ENCODE assay signal across 9 mouse cellular contexts in the genomic region with DNA sequence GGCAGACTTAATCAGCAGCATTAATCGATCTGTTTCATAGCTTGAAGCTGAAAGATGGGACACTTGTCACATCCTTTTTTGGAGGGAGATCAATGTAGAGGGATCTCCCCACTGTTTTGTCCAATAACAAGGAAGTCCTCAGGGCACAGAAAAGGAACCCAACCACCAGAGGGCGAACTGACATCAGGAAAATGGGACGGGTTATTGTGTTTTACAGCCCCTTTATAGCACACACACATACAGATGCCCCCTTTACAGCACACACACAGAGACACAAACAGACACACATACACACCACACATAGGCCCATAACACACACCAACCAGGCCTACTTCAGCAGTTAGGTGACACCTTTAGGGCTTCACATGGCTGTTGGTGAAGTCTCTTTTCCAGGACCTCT. TPM values are rescaled to one million over a fixed set of nuclear protein-coding genes. Genes with fewer than 3 reads are reported as not detected.
DNase-seq lines count a peak whose midpoint lies in the region; ATAC-seq and TF ChIP-seq lines count a peak whose summit lies in the region.
"Had no signal": no experiment of that assay in that cellular context is flagged by ENCODE, and none has a peak within 500 bp of the region (broad histone marks: within the 10 kb centered on the region; RNA-seq: fewer than 3 reads in every experiment).

No protein-coding gene starts in this region.

- no peak overlapping the region for H3K4me2 ChIP-seq in liver, embryonic 11.5 days
- peak overlapping the region; percentile 12 for H3K4me2 ChIP-seq in myocyte (ENCODE audit: low read depth)
- H3K4me2 ChIP-seq: limb, embryonic 12.5 days had no signal

- no peaks in the 10 kb centered on the region for H3K79me2 ChIP-seq in liver, adult 2 months (ENCODE audit: control insufficient read depth, insufficient read depth, low read length)
- H3K79me2 ChIP-seq in myocyte (ENCODE audit: control insufficient read depth, insufficient read depth) = no peaks in the 10 kb centered on the region

- no peaks in the 10 kb centered on the region for H3K27me3 ChIP-seq in liver, adult 2 months (ENCODE audit: control insufficient read depth, insufficient read depth, low read length)
- no peaks in the 10 kb centered on the region for H3K27me3 ChIP-seq in liver, embryonic 11.5 days (replicated peaks; ENCODE audit: control insufficient read depth, insufficient read depth, low read length)
- no peaks in the 10 kb centered on the region for H3K27me3 ChIP-seq in myocyte (ENCODE audit: control insufficient read depth, insufficient read depth, insufficient read length)

- no peak overlapping the region for H3K4me3 ChIP-seq in liver, adult 2 months (ENCODE audit: insufficient read depth, low read depth, low read length)
- no peak overlapping the region for H3K4me3 ChIP-seq in liver, embryonic 11.5 days (ENCODE audit: low read depth, low read length)
- no peak overlapping the region for H3K4me3 ChIP-seq in layer of hippocampus, adult 2 months
- H3K4me3 ChIP-seq in myocyte = no peak overlapping the region
- H3K4me3 ChIP-seq: limb, embryonic 12.5 days had no signal

- H3K36me3 ChIP-seq in liver, adult 2 months (ENCODE audit: control insufficient read depth, insufficient read depth, low read length) = no peaks in the 10 kb centered on the region
- H3K36me3 ChIP-seq in liver, embryonic 11.5 days (ENCODE audit: control insufficient read depth, insufficient read depth, low read length) = no peaks in the 10 kb centered on the region
- H3K36me3 ChIP-seq in myocyte (ENCODE audit: control insufficient read depth, insufficient read depth) = no peaks in the 10 kb centered on the region
- H3K36me3 ChIP-seq: limb, embryonic 12.5 days had no signal

- no peak overlapping the region for H3K27ac ChIP-seq in liver, adult 2 months (replicated peaks; ENCODE audit: insufficient read depth, low read depth, low read length)
- H3K27ac ChIP-seq in liver, embryonic 11.5 days (ENCODE audit: low read depth, low read length) = no peak overlapping the region
- no peak overlapping the region for H3K27ac ChIP-seq in layer of hippocampus, adult 2 months
- H3K27ac ChIP-seq: limb, embryonic 12.5 days had no signal

- TF ChIP-seq POLR2A in liver, adult 2 months (IDR thresholded peaks at IDR 0.05; ENCODE audit: extremely low read depth, insufficient read depth, low read length) = no peak
- no peak for TF ChIP-seq POLR2A in myocyte (IDR thresholded peaks at IDR 0.05; ENCODE audit: insufficient read length, low read depth)

- no peak overlapping the region for H3K9ac ChIP-seq in liver, adult 2 months (ENCODE audit: low read depth, low read length)
- H3K9ac ChIP-seq in liver, embryonic 11.5 days (ENCODE audit: low read depth, low read length) = no peak overlapping the region
- H3K9ac ChIP-seq: limb, embryonic 12.5 days had no signal

- H3ac ChIP-seq in myocyte (ENCODE audit: control insufficient read depth, insufficient read length) = no peak overlapping the region

- TF ChIP-seq CTCF in liver, adult 2 months (IDR thresholded peaks at IDR 0.05; ENCODE audit: low read depth, low read length) = peak; percentile 23; the same call in 1 of the 2 replicates
- TF ChIP-seq CTCF in layer of hippocampus, adult 2 months (conservative IDR thresholded peaks at IDR 0.05) = peak; percentile 68

- no peak for ATAC-seq in cerebellum, adult (ENCODE audit: insufficient number of reproducible peaks, low FRiP score, low TSS enrichment)
- ATAC-seq in liver, embryonic 11.5 days (replicated peaks; ENCODE audit: low FRiP score) = no peak
- no peak for ATAC-seq in erythroblast, adult 5-6 weeks (replicated peaks; ENCODE audit: low FRiP score, poor library complexity, severe bottlenecking)

- H3K9me3 ChIP-seq in liver, embryonic 11.5 days (ENCODE audit: control insufficient read depth, low read length) = no peaks in the 10 kb centered on the region
- H3K9me3 ChIP-seq: limb, embryonic 12.5 days had no signal

- peak; percentile 61 to 69 for DNase-seq in cerebellum, postnatal 10 days
- peak; percentile 6 for DNase-seq in liver, adult 2 months (ENCODE audit: extremely low read depth, low read depth, low spot score)
- no peak for DNase-seq in liver, embryonic 11.5 days (ENCODE audit: low spot score)
- DNase-seq in embryo, embryonic 10.5 days (ENCODE audit: low spot score) = peak; percentile 66
- peak; percentile 13 to 19 for DNase-seq in layer of hippocampus, adult 2 months (ENCODE audit: low spot score in 2 of 2)

- no peaks in the 10 kb centered on the region for H3K4me1 ChIP-seq in liver, adult 2 months (ENCODE audit: control insufficient read depth, insufficient read depth, low read length)
- H3K4me1 ChIP-seq in liver, embryonic 11.5 days (replicated peaks; ENCODE audit: control insufficient read depth, insufficient read depth, low read length) = no peaks in the 10 kb centered on the region
- H3K4me1 ChIP-seq: limb, embryonic 12.5 days had no signal

- WGBS in liver, adult 2 months = 20% methylated on average over 3 of the region's 3 CpGs
- 23% methylated on average over 3 of the region's 3 CpGs for WGBS in liver, embryonic 11.5 days

TF ChIP-seq in myocyte, 11 proteins besides CTCF, POLR2A, EP300 and RAD21:
- no peak for TF ChIP-seq SRF (IDR thresholded peaks at IDR 0.05; ENCODE audit: control insufficient read depth, insufficient read length, low read depth)
- TF ChIP-seq REST (IDR thresholded peaks at IDR 0.05; ENCODE audit: insufficient read depth, insufficient read length) = no peak
- no peak for TF ChIP-seq MAX (IDR thresholded peaks at IDR 0.05; ENCODE audit: low read depth)

RNA-seq across cellular contexts. Expression of a gene that starts 21.2 kb away (rescaled TPM):
- total RNA-seq in liver, adult 2 months (2014; rRNA removed) = not detected in 2 replicates
- not detected in 2 replicates for polyA plus RNA-seq in liver, adult 2 months (2012; rRNA removed)
- 0.12 TPM in 1 of 2 replicates, not detected in the other for polyA plus RNA-seq in liver, embryonic 11.5 days (2014; fragmentation: Nextera tagmentation; extraction: Ambion mirVana)
- total RNA-seq in layer of hippocampus, adult 2 months (2021) = under 1 TPM; 0.15 to 0.44 TPM
- polyA plus RNA-seq in myocyte (2012; fragmentation: generic; extraction: Trizol) = 0.01 TPM
- total RNA-seq in erythroblast, adult 5-6 weeks (2015; ENCODE audit: low replicate concordance) = not detected in 2 replicates
- not detected in 2 replicates for total RNA-seq in erythroblast, adult 5-6 weeks (2017; ENCODE audit: low replicate concordance)

RNA-seq across cellular contexts. Expression of a gene that starts 40.0 kb away (rescaled TPM):
- not detected in 2 replicates for total RNA-seq in liver, adult 2 months (2014; rRNA removed)
- not detected in 2 replicates for polyA plus RNA-seq in liver, adult 2 months (2012; rRNA removed)
- not detected in 2 replicates for polyA plus RNA-seq in liver, embryonic 11.5 days (2014; fragmentation: Nextera tagmentation; extraction: Ambion mirVana)
- total RNA-seq in layer of hippocampus, adult 2 months (2021) = not detected
- polyA plus RNA-seq in myocyte (2012; fragmentation: generic; extraction: Trizol) = not detected
- not detected in 2 replicates for total RNA-seq in erythroblast, adult 5-6 weeks (2015; ENCODE audit: low replicate concordance)
- not detected in 2 replicates for total RNA-seq in erythroblast, adult 5-6 weeks (2017; ENCODE audit: low replicate concordance)
- polyA plus RNA-seq: limb, embryonic 12.5 days had no signal

RNA-seq across cellular contexts. Expression of a gene that starts 50.4 kb away (rescaled TPM):
- total RNA-seq in liver, adult 2 months (2014; rRNA removed) = 0.18 and 0.40 TPM in 2 replicates
- polyA plus RNA-seq in liver, adult 2 months (2012; rRNA removed) = 0.17 and 0.24 TPM in 2 replicates
- 4.1 and 5.5 TPM in 2 replicates for polyA plus RNA-seq in liver, embryonic 11.5 days (2014; fragmentation: Nextera tagmentation; extraction: Ambion mirVana)
- total RNA-seq in layer of hippocampus, adult 2 months (2021) = 10 to 100 TPM; 16.0 to 22.9 TPM
- not detected for polyA plus RNA-seq in myocyte (2012; fragmentation: generic; extraction: Trizol)
- total RNA-seq in erythroblast, adult 5-6 weeks (2015; ENCODE audit: low replicate concordance) = not detected in 2 replicates
- total RNA-seq in erythroblast, adult 5-6 weeks (2017; ENCODE audit: low replicate concordance) = not detected in 2 replicates

Comparison
In these comparisons a context has a peak if more than half of its experiments do, and no peak if none do; other contexts are left out.
1. RNA of a gene that starts 50.4 kb away (total RNA-seq): 16.0 to 22.9 TPM in layer of hippocampus, adult 2 months; 0.18 to 0.40 TPM in liver, adult 2 months and not detected in erythroblast, adult 5-6 weeks; every median in the first group is over 10 times any median in the second.